Mouse (Mus musculus): ENCODE measurements around the gene Hmgb3. TPM values are rescaled to one million over a fixed set of nuclear protein-coding genes. Genes with fewer than 3 reads are reported as not detected.

The Hmgb3 gene
- polyA plus RNA-seq, 1 experiment: 12.6 TPM

DNA sequence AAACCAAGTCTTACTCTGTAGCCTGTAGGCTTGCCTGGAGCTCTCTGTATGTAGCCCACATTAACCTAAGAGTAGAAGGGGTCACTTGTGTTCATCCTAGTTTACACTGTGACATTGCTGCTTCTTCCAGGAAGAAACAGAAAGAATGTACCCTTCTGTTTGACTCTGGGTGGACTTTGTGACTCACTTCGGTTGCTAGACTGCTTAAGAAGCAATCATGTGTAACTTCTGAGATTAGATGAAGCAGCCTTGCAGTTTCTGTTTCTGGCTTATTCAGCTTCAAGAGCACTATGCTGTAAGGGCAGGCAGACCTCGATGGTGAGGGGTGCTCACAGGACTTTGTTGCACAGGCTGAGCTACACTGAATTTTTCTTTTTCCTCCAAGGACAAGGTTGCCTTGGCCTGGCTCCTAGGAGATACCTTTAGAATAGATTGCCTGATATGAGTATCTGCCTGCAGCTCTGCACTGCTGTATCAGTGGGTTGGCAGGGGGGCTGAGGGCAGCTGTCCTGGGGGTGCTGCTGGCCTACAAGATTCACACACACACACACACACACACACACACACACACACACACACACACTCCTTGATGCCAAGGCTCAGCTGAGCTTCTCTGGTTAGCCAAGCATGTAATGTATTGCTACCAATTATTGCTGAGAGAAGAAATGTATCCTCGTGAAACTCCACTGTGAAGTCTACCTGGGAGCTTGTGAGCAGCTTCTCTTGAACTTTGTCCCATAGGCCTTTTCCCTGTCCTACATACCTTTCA lies 17.6 kb downstream of the Hmgb3 start:
- DNase-seq (ENCODE audit: low read depth, low spot score): no peak
- WGBS: 39% methylated on average over 3 of the region's 3 CpGs

DNA sequence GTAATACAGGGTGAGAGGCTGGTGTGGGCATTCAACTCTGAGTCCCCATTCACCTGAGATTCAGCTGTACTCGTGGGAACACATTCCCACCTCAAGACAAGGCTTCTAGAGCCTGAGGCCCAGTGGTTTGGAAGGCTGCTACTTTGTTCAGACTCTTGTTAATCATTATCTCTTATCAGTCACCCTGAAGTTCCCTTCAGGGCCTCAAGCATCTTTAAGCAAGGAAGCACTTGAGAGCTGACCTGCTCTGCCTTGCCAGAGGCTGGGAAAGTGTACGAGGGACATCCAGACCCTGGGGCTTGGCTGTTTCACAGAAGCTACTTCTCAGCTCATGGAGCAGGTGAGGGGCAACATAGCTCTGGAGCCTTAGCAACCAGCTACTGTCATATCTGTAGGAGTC lies 19.8 kb downstream of the Hmgb3 start:
- 24% methylated on average over 2 of the region's 2 CpGs for WGBS
- no peak for DNase-seq (ENCODE audit: low read depth, low spot score)

DNA sequence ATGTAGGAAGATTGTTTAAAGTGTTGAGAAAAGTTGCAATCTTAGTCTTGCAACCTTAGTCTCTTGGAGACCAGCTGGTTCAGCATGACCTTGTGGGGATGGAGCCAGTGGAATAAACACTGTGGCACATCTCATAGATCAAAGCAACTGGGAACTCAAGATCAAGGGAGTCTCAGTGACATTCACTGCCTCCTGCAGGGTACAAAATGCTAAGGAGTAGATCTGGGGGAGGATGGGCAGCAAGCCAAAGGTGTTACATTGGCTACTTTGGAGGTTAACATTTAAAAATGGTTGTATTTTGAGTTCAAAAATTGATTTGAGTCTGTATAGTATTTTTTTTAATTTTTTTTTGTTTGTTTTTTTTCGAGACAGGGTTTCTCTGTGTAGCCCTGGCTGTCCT lies 33.5 kb downstream of the Hmgb3 start:
- no peak for DNase-seq (ENCODE audit: low read depth, low spot score)
- WGBS: 67% methylated on average over 1 of the region's 1 CpGs

DNA sequence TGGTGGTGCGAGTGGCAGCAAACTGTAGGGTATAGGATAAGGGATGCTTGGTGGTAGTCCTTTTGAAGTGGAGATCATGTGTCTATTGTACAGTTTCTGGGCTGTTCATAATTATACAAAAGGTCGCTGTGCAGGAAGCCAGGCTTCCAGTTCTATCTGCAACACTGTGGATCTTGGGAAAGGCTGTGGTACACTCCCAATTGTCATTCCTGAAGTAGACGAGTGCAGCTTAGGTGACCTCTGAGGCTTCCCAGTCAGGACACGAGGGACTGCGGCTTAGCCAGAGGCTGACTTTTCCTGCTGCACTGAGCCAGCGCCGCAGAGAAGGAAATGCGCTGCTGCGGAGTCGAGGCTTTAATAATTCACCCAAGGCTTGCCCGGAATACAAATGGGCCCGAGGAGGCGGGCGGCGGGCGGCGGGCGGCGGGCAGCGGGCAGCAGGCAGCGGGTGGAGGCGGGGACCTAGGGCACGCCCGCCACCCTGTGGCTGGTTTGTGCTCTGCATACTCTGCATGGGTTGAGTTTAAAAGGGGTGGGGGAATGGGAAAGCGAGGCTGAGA lies 45.4 kb downstream of the Hmgb3 start:
- no peak for DNase-seq (ENCODE audit: low read depth, low spot score)
- WGBS: 14% methylated on average over 23 of the region's 25 CpGs

Other genes starting within 250 kb of the Hmgb3 start
- gene Mtmr1, start 191.2 kb upstream of the Hmgb3 start, polyA plus RNA-seq (2012; rRNA removed): 6.7 and 8.4 TPM in 2 replicates
- 5.6 and 5.7 TPM in 2 replicates for gene Cd99l2, start 63.1 kb upstream of the Hmgb3 start, polyA plus RNA-seq (2012; rRNA removed)
- 0.09 and 0.11 TPM in 2 replicates for gene Gpr50, start 107.7 kb downstream of the Hmgb3 start, polyA plus RNA-seq (2012; rRNA removed)

Data from large intestine, adult 2 months (tissue).